Mouse (Mus musculus) layer of hippocampus, adult 9-10 months (tissue): ENCODE results near the gene Dgke.
A peak's percentile ranks its signal among the peaks of the same experiment; 100 is the strongest.
"Not testable (repeated sequence)": the region's sequence is repeated elsewhere in the genome, so short reads cannot be mapped to it uniquely, and the experiment has no call there.

Experiments
- DNase-seq: peaks from one replicate; pipeline ENCODE4 v3.0.0; 2022; ENCODE audit warnings: low spot score

Gene Dgke

GRCm38 (mm10) chr11:89066750-89067149 is at the start of gene Dgke:
Gene Dgke, minus strand, starts transcription at chr11:89066850.
- no peak for DNase-seq

- no peak for DNase-seq
Measured at GRCm38 (mm10) chr11:89107180-89107807, 40.6 kb upstream of the Dgke start.

- no peak for DNase-seq
Measured at GRCm38 (mm10) chr11:89105823-89106222, 39.2 kb upstream of the Dgke start.

- DNase-seq: no peak
Measured at GRCm38 (mm10) chr11:89105211-89105610, 38.6 kb upstream of the Dgke start.

GRCm38 (mm10) chr11:89103166-89103565 is 36.5 kb upstream of the Dgke start:
- no peak for DNase-seq

GRCm38 (mm10) chr11:89100826-89101321 is 34.2 kb upstream of the Dgke start:
- no peak for DNase-seq

GRCm38 (mm10) chr11:89100403-89100802 is 33.8 kb upstream of the Dgke start:
- DNase-seq: peak; percentile 68

- no peak for DNase-seq
Measured at GRCm38 (mm10) chr11:89098930-89099329, 32.3 kb upstream of the Dgke start.

- no peak for DNase-seq
Measured at GRCm38 (mm10) chr11:89098083-89098835, 31.6 kb upstream of the Dgke start.

- not testable (repeated sequence) for DNase-seq
Measured at GRCm38 (mm10) chr11:89097292-89097691, 30.6 kb upstream of the Dgke start.

- no peak for DNase-seq
Measured at GRCm38 (mm10) chr11:89095306-89095705, 28.7 kb upstream of the Dgke start.

- no peak for DNase-seq
Measured at GRCm38 (mm10) chr11:89092714-89093113, 26.1 kb upstream of the Dgke start.

- not testable (repeated sequence) for DNase-seq
Measured at GRCm38 (mm10) chr11:89090359-89090758, 23.7 kb upstream of the Dgke start.

- no peak for DNase-seq
Measured at GRCm38 (mm10) chr11:89088754-89089153, 22.1 kb upstream of the Dgke start.

GRCm38 (mm10) chr11:89086208-89086809 is 19.7 kb upstream of the Dgke start:
- no peak for DNase-seq

- DNase-seq: no peak
Measured at GRCm38 (mm10) chr11:89084601-89085000, 18.0 kb upstream of the Dgke start.

GRCm38 (mm10) chr11:89082691-89083090 is 16.0 kb upstream of the Dgke start:
- not testable (repeated sequence) for DNase-seq

- not testable (repeated sequence) for DNase-seq
Measured at GRCm38 (mm10) chr11:89081906-89082305, 15.3 kb upstream of the Dgke start.

GRCm38 (mm10) chr11:89078996-89079680 is 12.5 kb upstream of the Dgke start:
- no peak for DNase-seq

GRCm38 (mm10) chr11:89078305-89078704 is 11.7 kb upstream of the Dgke start:
- no peak for DNase-seq

- DNase-seq: no peak
Measured at GRCm38 (mm10) chr11:89077601-89078000, 11.0 kb upstream of the Dgke start.

- DNase-seq: no peak
Measured at GRCm38 (mm10) chr11:89076370-89076821, 9.7 kb upstream of the Dgke start.
